Comparison of ENCODE assay signal across 8 mouse cellular contexts in genomic region chr14:61310963-61311362, GRCm38 (mm10). TPM values are rescaled to one million over a fixed set of nuclear protein-coding genes. Genes with fewer than 3 reads are reported as not detected.
DNase-seq lines count a peak whose midpoint lies in the region; ATAC-seq and TF ChIP-seq lines count a peak whose summit lies in the region.

No protein-coding gene starts in this region.

- no peak overlapping the region for H3K4me2 ChIP-seq in kidney, embryonic 14.5 days (replicated peaks; ENCODE audit: low read depth, low read length)
- no peak overlapping the region for H3K4me2 ChIP-seq in kidney, embryonic 16.5 days (replicated peaks; ENCODE audit: low read depth, low read length)
- H3K4me2 ChIP-seq in stomach, postnatal 0 days (replicated peaks; ENCODE audit: low read depth) = peak overlapping the region; percentile 14; the same call in 1 of the 2 replicates

- DNase-seq in adrenal gland, postnatal 14 days = peak; percentile 26
- no peak for DNase-seq in adrenal gland, adult 8-10 months
- peak; percentile 16 for DNase-seq in thymus, postnatal 4 days
- DNase-seq in thymus, postnatal 36 days = no peak
- DNase-seq in stomach, postnatal 0 days (ENCODE audit: low spot score) = no peak

- no peak overlapping the region for H3K27ac ChIP-seq in kidney, embryonic 14.5 days (ENCODE audit: low read depth, low read length)
- no peak overlapping the region for H3K27ac ChIP-seq in kidney, embryonic 16.5 days (ENCODE audit: low read length)
- H3K27ac ChIP-seq in stomach, postnatal 0 days (replicated peaks) = no peak overlapping the region

- ATAC-seq in kidney, embryonic 14.5 days (ENCODE audit: low FRiP score, low TSS enrichment) = no peak
- no peak for ATAC-seq in kidney, embryonic 16.5 days (ENCODE audit: low FRiP score, low TSS enrichment)
- ATAC-seq in stomach, postnatal 0 days (ENCODE audit: low FRiP score, low TSS enrichment) = no peak
- no peak for ATAC-seq in monocyte, adult 5-6 weeks (replicated peaks; ENCODE audit: insufficient number of reproducible peaks, low FRiP score, low TSS enrichment, poor library complexity, severe bottlenecking)

- H3K4me1 ChIP-seq in kidney, embryonic 14.5 days (ENCODE audit: control insufficient read depth, insufficient read depth, low read length) = peaks cover 11% of the 10 kb centered on the region; the same call in 1 of the 2 replicates
- H3K4me1 ChIP-seq in kidney, embryonic 16.5 days (ENCODE audit: insufficient read depth, low read length) = peaks cover 10% of the 10 kb centered on the region; the same call in 1 of the 2 replicates
- H3K4me1 ChIP-seq in stomach, postnatal 0 days (replicated peaks; ENCODE audit: control insufficient read depth, insufficient read depth) = 0 out of 2 replicates have a peak, but pooled peaks cover 4% of the 10 kb centered on the region

- TF ChIP-seq CTCF in stomach, postnatal 0 days (IDR thresholded peaks at IDR 0.05; ENCODE audit: low read depth) = no peak

- no peaks in the 10 kb centered on the region for H3K27me3 ChIP-seq in kidney, embryonic 14.5 days (ENCODE audit: control insufficient read depth, insufficient read depth, low read length)
- H3K27me3 ChIP-seq in kidney, embryonic 16.5 days (ENCODE audit: insufficient read depth, low read length) = no peaks in the 10 kb centered on the region
- no peaks in the 10 kb centered on the region for H3K27me3 ChIP-seq in stomach, postnatal 0 days (ENCODE audit: control insufficient read depth, insufficient read depth, low read length)

- H3K9ac ChIP-seq in kidney, embryonic 14.5 days (ENCODE audit: low read depth, low read length) = 0 out of 2 replicates have a peak overlapping the region, but pooled peaks have one; percentile 23
- no peak overlapping the region for H3K9ac ChIP-seq in kidney, embryonic 16.5 days (replicated peaks; ENCODE audit: low read length)
- H3K9ac ChIP-seq in stomach, postnatal 0 days (ENCODE audit: low read length) = no peak overlapping the region

- WGBS in kidney, embryonic 14.5 days = 68% methylated on average over 12 of the region's 12 CpGs
- WGBS in kidney, embryonic 16.5 days = 66% methylated on average over 12 of the region's 12 CpGs
- 52% methylated on average over 12 of the region's 12 CpGs for WGBS in stomach, postnatal 0 days

- H3K9me3 ChIP-seq in kidney, embryonic 14.5 days (ENCODE audit: control insufficient read depth, low read length) = no peaks in the 10 kb centered on the region
- H3K9me3 ChIP-seq in kidney, embryonic 16.5 days (ENCODE audit: low read length) = no peaks in the 10 kb centered on the region
- no peaks in the 10 kb centered on the region for H3K9me3 ChIP-seq in stomach, postnatal 0 days (ENCODE audit: control insufficient read depth, low read length)

- TF ChIP-seq EP300 in stomach, postnatal 0 days (optimal IDR thresholded peaks at IDR 0.05) = no peak

- no peak overlapping the region for H3K4me3 ChIP-seq in kidney, embryonic 14.5 days (ENCODE audit: low read length)
- H3K4me3 ChIP-seq in kidney, embryonic 16.5 days (ENCODE audit: low read length) = no peak overlapping the region
- no peak overlapping the region for H3K4me3 ChIP-seq in stomach, postnatal 0 days (ENCODE audit: low read depth, low read length)

- no peaks in the 10 kb centered on the region for H3K36me3 ChIP-seq in kidney, embryonic 14.5 days (ENCODE audit: control insufficient read depth, insufficient read depth, low read length)
- H3K36me3 ChIP-seq in kidney, embryonic 16.5 days (ENCODE audit: insufficient read depth, low read length) = no peaks in the 10 kb centered on the region
- H3K36me3 ChIP-seq in stomach, postnatal 0 days (ENCODE audit: control insufficient read depth, insufficient read depth, low read length) = no peaks in the 10 kb centered on the region

RNA-seq across cellular contexts. Expression of gene Arl11, which starts 1.4 kb away (rescaled TPM):
- total RNA-seq in adrenal gland, postnatal 14 days (2021) = 0.34 and 0.37 TPM in 2 replicates
- 1 to 10 TPM; 1.6 to 4.0 (median 2.9) TPM for total RNA-seq in adrenal gland, adult 8-10 months (2022)
- polyA plus RNA-seq in kidney, embryonic 14.5 days (2014; fragmentation: Nextera tagmentation; extraction: Ambion mirVana) = 0.85 and 1.1 TPM in 2 replicates
- polyA plus RNA-seq in kidney, embryonic 16.5 days (2015; fragmentation: Nextera tagmentation; extraction: Ambion mirVana) = 0.80 and 1.2 TPM in 2 replicates
- polyA plus RNA-seq in stomach, postnatal 0 days (2015; fragmentation: Nextera tagmentation; extraction: Ambion mirVana) = 1.2 TPM in 2 replicates
- total RNA-seq in monocyte, adult 5-6 weeks (2017) = 3.1 to 7.7 TPM (median 4.9 TPM) in 3 replicates

RNA-seq across cellular contexts. Expression of gene Ebpl, which starts 49.3 kb away (rescaled TPM):
- 3.9 and 5.0 TPM in 2 replicates for total RNA-seq in adrenal gland, postnatal 14 days (2021)
- total RNA-seq in adrenal gland, adult 8-10 months (2022) = 1 to 10 TPM; 5.2 to 6.9 (median 6.1) TPM
- polyA plus RNA-seq in kidney, embryonic 14.5 days (2014; fragmentation: Nextera tagmentation; extraction: Ambion mirVana) = 10.3 and 13.0 TPM in 2 replicates
- polyA plus RNA-seq in kidney, embryonic 16.5 days (2015; fragmentation: Nextera tagmentation; extraction: Ambion mirVana) = 10.2 and 10.5 TPM in 2 replicates
- polyA plus RNA-seq in stomach, postnatal 0 days (2015; fragmentation: Nextera tagmentation; extraction: Ambion mirVana) = 18.3 and 20.2 TPM in 2 replicates
- total RNA-seq in monocyte, adult 5-6 weeks (2017) = 0.53 to 4.3 TPM (median 2.5 TPM) in 3 replicates

RNA-seq across cellular contexts. Expression of gene Sgcg, which starts 52.7 kb away (rescaled TPM):
- total RNA-seq in adrenal gland, postnatal 14 days (2021) = 4.5 and 5.1 TPM in 2 replicates
- total RNA-seq in adrenal gland, adult 8-10 months (2022) = under 1 TPM in 3 of 4 experiments, not detected in 1; 0.61 to 0.87 (median 0.65) TPM
- polyA plus RNA-seq in kidney, embryonic 14.5 days (2014; fragmentation: Nextera tagmentation; extraction: Ambion mirVana) = 0.76 and 1.1 TPM in 2 replicates
- polyA plus RNA-seq in kidney, embryonic 16.5 days (2015; fragmentation: Nextera tagmentation; extraction: Ambion mirVana) = 0.67 and 1.4 TPM in 2 replicates
- polyA plus RNA-seq in stomach, postnatal 0 days (2015; fragmentation: Nextera tagmentation; extraction: Ambion mirVana) = 2.4 and 2.9 TPM in 2 replicates
- not detected in 3 replicates for total RNA-seq in monocyte, adult 5-6 weeks (2017)

Comparison
In these comparisons a context has a peak if more than half of its experiments do, and no peak if none do; other contexts are left out.
1. DNase-seq: peak in adrenal gland, postnatal 14 days (single experiment) and thymus, postnatal 4 days (single experiment); none in adrenal gland, adult 8-10 months (single experiment), thymus, postnatal 36 days (0 of 2) and stomach, postnatal 0 days (single experiment).